9 mouse cellular contexts compared by ENCODE assay signal in the genomic region with DNA sequence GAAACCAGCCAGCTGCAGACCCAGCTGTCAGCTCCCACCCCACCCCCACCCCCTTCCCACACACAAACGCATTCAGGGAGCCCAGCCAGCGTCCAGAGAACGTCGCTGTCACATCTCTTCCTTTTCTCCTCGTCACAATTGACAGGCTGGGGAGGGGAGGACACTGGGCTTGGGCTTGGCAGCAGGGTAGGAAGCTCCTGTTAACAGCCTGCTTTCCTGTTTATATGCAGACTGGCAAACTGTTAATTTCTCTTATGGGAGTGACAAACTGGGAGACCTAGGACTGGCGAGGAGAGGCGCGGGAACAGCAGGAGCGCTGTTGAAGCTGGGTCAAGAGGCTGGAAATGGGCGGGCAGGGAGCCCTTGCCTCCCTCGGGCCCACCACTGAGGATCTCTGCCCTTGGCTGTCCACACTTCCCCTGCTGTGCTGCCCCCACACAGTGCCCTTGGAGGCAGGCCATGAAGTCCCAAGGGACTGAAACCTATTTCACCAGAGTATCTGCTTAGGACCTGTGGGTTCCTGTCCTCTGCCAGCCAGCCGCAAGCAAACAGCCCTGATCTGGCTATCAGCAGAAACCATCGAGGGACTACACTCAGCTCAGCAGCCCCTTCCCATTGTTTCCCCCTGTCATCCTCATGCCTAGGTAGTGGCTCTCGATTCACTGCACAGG.
DNase-seq lines count a peak whose midpoint lies in the region; ATAC-seq and TF ChIP-seq lines count a peak whose summit lies in the region.
"Had no signal": no experiment of that assay in that cellular context is flagged by ENCODE, and none has a peak within 500 bp of the region (broad histone marks: within the 10 kb centered on the region; RNA-seq: fewer than 3 reads in every experiment).

No protein-coding gene starts in this region.

- H3K4me2 ChIP-seq in hindbrain, embryonic 15.5 days = peak overlapping the region; percentile 54
- H3K4me2 ChIP-seq: liver, embryonic 15.5 days had no signal

- 5% methylated on average over 14 of the region's 14 CpGs for WGBS in hindbrain, embryonic 15.5 days
- WGBS in thymus, adult 2 months = 20% methylated on average over 14 of the region's 14 CpGs

- peak overlapping the region; percentile 4; the same call in 1 of the 2 replicates for H3K27ac ChIP-seq in brown adipose tissue, adult 24 weeks (replicated peaks; ENCODE audit: low read depth, low read length)
- peak overlapping the region; percentile 80 for H3K27ac ChIP-seq in hindbrain, embryonic 15.5 days (replicated peaks)
- H3K27ac ChIP-seq in thymus, adult 2 months (ENCODE audit: control insufficient read depth, insufficient read depth, low read length) = no peak overlapping the region
- H3K27ac ChIP-seq: liver, embryonic 15.5 days had no signal

- H3K4me3 ChIP-seq in brown adipose tissue, adult 24 weeks (ENCODE audit: insufficient read depth, low read depth, low read length) = peak overlapping the region; percentile 27
- H3K4me3 ChIP-seq in hindbrain, embryonic 15.5 days = peak overlapping the region; percentile 20
- H3K4me3 ChIP-seq in thymus, adult 2 months (ENCODE audit: control insufficient read depth, insufficient read depth, low read length) = no peak overlapping the region
- H3K4me3 ChIP-seq: liver, embryonic 15.5 days had no signal

- H3K36me3 ChIP-seq in hindbrain, embryonic 15.5 days = no peaks in the 10 kb centered on the region
- H3K36me3 ChIP-seq in splenic B cell, adult 2 months (ENCODE audit: control insufficient read depth, insufficient read depth, low read length, poor library complexity, severe bottlenecking) = no peaks in the 10 kb centered on the region
- H3K36me3 ChIP-seq in thymus, adult 2 months (ENCODE audit: control insufficient read depth, insufficient read depth, low read length) = no peaks in the 10 kb centered on the region
- H3K36me3 ChIP-seq: liver, embryonic 15.5 days had no signal

- peaks cover 18% of the 10 kb centered on the region for H3K4me1 ChIP-seq in brown adipose tissue, adult 24 weeks (ENCODE audit: control insufficient read depth, insufficient read depth, insufficient read length, low read length)
- peaks cover 26% of the 10 kb centered on the region for H3K4me1 ChIP-seq in hindbrain, embryonic 15.5 days (replicated peaks)
- H3K4me1 ChIP-seq in thymus, adult 2 months (replicated peaks; ENCODE audit: control insufficient read depth, insufficient read depth, low read length) = no peaks in the 10 kb centered on the region

- DNase-seq in ZHBTc4 (ENCODE audit: low read depth, low spot score) = peak; percentile 45
- DNase-seq in forelimb bud, embryonic 11.5 days (ENCODE audit: low read depth, low spot score) = peak; percentile 29
- DNase-seq in layer of hippocampus, postnatal 36 days = peak; percentile 43 to 51
- DNase-seq in splenic B cell, adult 2 months (ENCODE audit: low read depth, low spot score) = peak; percentile 21
- DNase-seq in thymus, adult 2 months = no peak

- no peak for TF ChIP-seq CTCF in thymus, adult 2 months (IDR thresholded peaks at IDR 0.05; ENCODE audit: borderline replicate concordance, control insufficient read depth, extremely low read depth, insufficient read depth, low read length, poor library complexity)

- no peaks in the 10 kb centered on the region for H3K9me3 ChIP-seq in hindbrain, embryonic 15.5 days
- H3K9me3 ChIP-seq: liver, embryonic 15.5 days had no signal

- TF ChIP-seq POLR2A in thymus, adult 2 months (IDR thresholded peaks at IDR 0.05; ENCODE audit: control insufficient read depth, extremely low read depth, insufficient read depth, low read length, poor library complexity) = no peak

- H3K27me3 ChIP-seq in hindbrain, embryonic 15.5 days = no peaks in the 10 kb centered on the region
- H3K27me3 ChIP-seq in splenic B cell, adult 2 months (ENCODE audit: control insufficient read depth, insufficient read depth, low read length, poor library complexity, severe bottlenecking) = no peaks in the 10 kb centered on the region
- no peaks in the 10 kb centered on the region for H3K27me3 ChIP-seq in thymus, adult 2 months (ENCODE audit: control insufficient read depth, insufficient read depth, low read length)
- H3K27me3 ChIP-seq: liver, embryonic 15.5 days had no signal

- ATAC-seq in hindbrain, embryonic 15.5 days (ENCODE audit: low FRiP score, low read depth) = peak; percentile 82
- peak; percentile 81 for ATAC-seq in megakaryocyte progenitor cell, adult 5-6 weeks (replicated peaks; ENCODE audit: poor library complexity)

- peak overlapping the region; percentile 33 for H3K9ac ChIP-seq in hindbrain, embryonic 15.5 days
- H3K9ac ChIP-seq: liver, embryonic 15.5 days had no signal
